Mouse (Mus musculus) heart, embryonic 12.5 days (tissue): ENCODE results near the gene Nrp1. TPM values are rescaled to one million over a fixed set of nuclear protein-coding genes. Genes with fewer than 3 reads are reported as not detected.

ENCODE experiments used
- ATAC-seq: fragments of 200-750 bp; cut with Nextera tagmentation; 2 replicates; pipeline ENCODE4 v1.8.0; 2017; ENCODE audit warnings: moderate TSS enrichment, moderate library complexity; ENCODE audit not compliant: insufficient number of reproducible peaks, low FRiP score
- H3K27ac ChIP-seq: fragments of 300-500 bp; sonication (generic); 2 replicates; pipeline ENCODE4 v1.5.1; 2016; ENCODE audit warnings: mild to moderate bottlenecking, moderate library complexity; ENCODE audit not compliant: poor library complexity, severe bottlenecking
- H3K27me3 ChIP-seq: fragments of 300-500 bp; sonication (generic); replicated peaks from 2 replicates; pipeline ENCODE4 v1.6.1; 2016; ENCODE audit warnings: mild to moderate bottlenecking, moderate library complexity
- H3K36me3 ChIP-seq: fragments of 300-500 bp; sonication (generic); 2 replicates; pipeline ENCODE4 v1.6.1; 2016; ENCODE audit warnings: mild to moderate bottlenecking, moderate library complexity
- H3K4me1 ChIP-seq: fragments of 300-500 bp; sonication (generic); replicated peaks from 2 replicates; pipeline ENCODE4 v1.6.1; 2016; ENCODE audit warnings: mild to moderate bottlenecking
- H3K4me2 ChIP-seq: fragments of 300-500 bp; sonication (generic); 2 replicates; pipeline ENCODE4 v1.6.1; 2016; ENCODE audit warnings: mild to moderate bottlenecking, moderate library complexity
- H3K4me3 ChIP-seq: fragments of 300-500 bp; sonication (generic); 2 replicates; pipeline ENCODE4 v1.5.1; 2016; ENCODE audit warnings: mild to moderate bottlenecking
- H3K9ac ChIP-seq: fragments of 300-500 bp; sonication (generic); 2 replicates; pipeline ENCODE4 v1.6.1; 2016; ENCODE audit warnings: mild to moderate bottlenecking, moderate library complexity
- H3K9me3 ChIP-seq: fragments of 300-500 bp; sonication (generic); replicated peaks from 2 replicates; pipeline ENCODE4 v1.6.1; 2016; ENCODE audit warnings: mild to moderate bottlenecking, moderate library complexity
- WGBS: fragments of 180-500 bp; shearing (Covaris S2); methylation state at CpG from one replicate; pipeline ENCODE4 v1.1.7; 2016; 5-methylcytosine and 5-hydroxymethylcytosine counted together
- microRNA counts: library from miRNA; unstranded; fragments of <30 nt; microRNA quantifications from one replicate; lab custom pipeline; 2017
- microRNA-seq: library from miRNA; unstranded; fragments of <30 nt; microRNA quantifications from one replicate; pipeline ENCODE4, GENCODE M21; 2017
- polyA plus RNA-seq: library from polyadenylated mRNA; unstranded; fragments of >200 nt; fragmentation: Nextera tagmentation; extraction: Ambion mirVana; gene quantifications from 2 replicates; pipeline ENCODE4 v1.2.1, GENCODE M21; 2016

Gene Nrp1
- polyA plus RNA-seq, 1 experiment from 2014 or later = 135 TPM

DNA sequence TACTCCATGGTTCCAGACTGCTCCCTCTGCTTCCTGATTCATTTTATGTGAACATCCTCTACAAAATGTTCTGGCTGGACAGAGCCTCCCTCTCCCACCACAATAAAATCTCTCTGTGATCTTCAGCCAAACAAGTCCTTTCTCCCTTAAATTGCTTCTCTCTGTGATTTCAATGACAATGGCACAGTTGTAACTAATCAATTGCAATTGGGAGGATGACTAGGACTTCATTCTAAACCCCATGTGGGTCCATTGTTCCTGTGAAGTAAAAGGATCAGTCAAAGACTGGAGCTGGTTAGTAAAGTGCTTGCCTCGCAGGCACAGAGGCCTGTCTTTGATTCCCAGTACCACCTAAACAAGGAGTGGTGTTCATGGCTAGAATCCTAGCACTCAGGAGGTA is 180.0 kb downstream of the Nrp1 start:
- no peaks in the 10 kb centered on the region for H3K9me3 ChIP-seq
- H3K27me3 ChIP-seq = no peaks in the 10 kb centered on the region
- no peak overlapping the region for H3K27ac ChIP-seq
- no peak overlapping the region for H3K4me3 ChIP-seq
- 79% methylated on average over 1 of the region's 1 CpGs for WGBS
- H3K4me2 ChIP-seq = no peak overlapping the region
- no peaks in the 10 kb centered on the region for H3K4me1 ChIP-seq
- no peaks in the 10 kb centered on the region for H3K36me3 ChIP-seq
- ATAC-seq = no peak
- H3K9ac ChIP-seq = no peak overlapping the region

DNA sequence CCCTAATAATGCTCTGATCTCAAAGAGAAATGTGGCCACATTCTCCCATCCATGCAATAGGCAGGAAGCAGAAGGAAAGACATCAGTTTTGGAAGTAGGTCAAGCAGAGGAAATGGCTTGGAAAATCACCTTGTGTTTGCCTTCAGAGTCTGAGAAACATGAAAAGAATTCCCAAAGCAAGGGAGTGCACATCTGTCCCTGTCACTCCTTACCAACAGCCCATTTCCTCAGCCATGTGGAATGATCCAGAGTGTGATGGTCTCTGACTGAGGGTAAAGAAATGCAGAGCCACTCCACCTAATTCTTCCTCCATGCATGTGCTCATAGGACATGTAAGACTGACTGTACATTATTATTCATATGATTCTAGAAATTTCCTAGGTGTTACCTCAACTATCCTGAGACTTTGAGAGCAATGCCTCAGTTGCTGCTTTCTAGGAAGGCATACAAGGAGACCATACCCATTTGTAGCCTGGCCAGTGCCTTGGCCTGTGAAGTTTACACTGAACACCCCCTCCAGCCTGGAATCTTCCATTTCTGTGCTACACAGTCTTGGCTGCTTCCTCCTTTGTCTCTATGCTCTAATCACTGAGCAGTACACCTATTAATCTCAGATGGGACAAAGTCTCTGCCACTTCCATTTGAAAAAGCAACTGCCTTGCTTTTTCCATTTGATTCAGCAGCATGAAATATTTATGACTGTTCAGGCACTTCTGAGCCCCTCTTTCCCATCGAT is 183.1 kb downstream of the Nrp1 start:
- Histone ChIP-seq H3K4me3 (no peak overlapping the region), H3K9me3 (no peaks in the 10 kb centered on the region), H3K4me1 (peaks cover 6% of the 10 kb centered on the region; the same call in 1 of the 2 replicates), H3K4me2 (no peak overlapping the region), H3K9ac (no peak overlapping the region), H3K27me3 (no peaks in the 10 kb centered on the region), H3K36me3 (no peaks in the 10 kb centered on the region), H3K27ac (no peak overlapping the region)
- ATAC-seq = no peak
- 45% methylated on average over 1 of the region's 1 CpGs for WGBS

DNA sequence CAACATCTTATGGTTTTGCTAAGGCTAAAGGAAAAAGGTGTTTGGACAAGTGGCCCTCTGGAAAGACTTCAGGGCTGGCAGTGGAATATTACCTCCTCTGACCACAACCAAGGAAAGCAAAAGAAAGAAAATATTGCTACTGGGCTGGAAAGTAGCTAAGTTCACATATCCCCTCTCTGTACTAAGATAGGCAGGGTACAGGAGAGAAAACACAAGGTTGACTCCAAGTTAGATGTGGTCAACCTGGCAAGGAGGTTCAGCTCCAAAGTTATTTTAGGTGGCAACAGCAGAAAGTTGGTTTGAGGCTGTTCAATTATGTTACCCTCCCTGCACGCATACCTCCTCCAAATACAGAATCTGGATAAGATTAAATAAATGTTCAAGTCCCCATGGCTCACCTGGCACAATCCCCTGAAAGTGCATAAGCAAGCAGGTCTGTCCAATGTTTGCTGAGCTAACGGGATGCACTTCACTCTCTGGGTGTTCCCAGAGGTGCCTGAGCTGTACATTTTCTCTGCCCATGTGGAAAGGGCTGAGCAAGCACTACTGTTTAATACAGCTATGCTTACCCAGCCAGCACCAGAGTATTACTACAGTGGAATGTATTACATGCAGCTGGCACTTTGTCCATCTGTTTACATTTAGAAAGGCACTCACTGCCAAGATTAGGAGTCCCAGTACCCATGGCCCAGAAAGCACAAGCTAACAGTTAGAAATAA is 185.9 kb downstream of the Nrp1 start:
- no peaks in the 10 kb centered on the region for H3K9me3 ChIP-seq
- H3K4me2 ChIP-seq = no peak overlapping the region
- no peak overlapping the region for H3K4me3 ChIP-seq
- no peak overlapping the region for H3K27ac ChIP-seq
- ATAC-seq = no peak
- no peak overlapping the region for H3K9ac ChIP-seq
- no peaks in the 10 kb centered on the region for H3K36me3 ChIP-seq
- peaks cover 6% of the 10 kb centered on the region; the same call in 1 of the 2 replicates for H3K4me1 ChIP-seq
- H3K27me3 ChIP-seq = no peaks in the 10 kb centered on the region
- 76% methylated on average over 2 of the region's 2 CpGs for WGBS

DNA sequence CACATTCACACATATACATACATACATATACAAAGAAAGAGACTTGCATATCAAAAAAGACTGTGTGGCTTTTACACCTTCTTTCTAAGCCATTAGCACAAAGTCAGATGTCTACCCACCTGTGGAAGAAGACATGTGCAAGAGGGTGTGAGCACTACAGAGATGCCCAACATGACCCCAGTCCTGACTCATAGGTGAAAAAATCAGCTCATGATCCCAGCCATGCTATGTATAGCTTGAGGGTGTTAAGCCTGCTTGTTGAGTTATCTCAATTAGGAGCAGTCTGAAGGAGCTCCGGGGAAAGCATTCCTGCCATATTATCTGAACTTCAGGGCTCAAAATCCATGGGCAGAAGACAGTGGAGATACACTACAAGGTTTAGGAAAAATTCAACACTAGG is 187.9 kb downstream of the Nrp1 start:
- Histone ChIP-seq H3K27me3 (no peaks in the 10 kb centered on the region), H3K9ac (no peak overlapping the region), H3K4me2 (no peak overlapping the region), H3K36me3 (no peaks in the 10 kb centered on the region), H3K9me3 (no peaks in the 10 kb centered on the region), H3K4me1 (peaks cover 6% of the 10 kb centered on the region; the same call in 1 of the 2 replicates), H3K27ac (no peak overlapping the region), H3K4me3 (no peak overlapping the region)
- WGBS = 46% methylated on average over 1 of the region's 1 CpGs
- no peak for ATAC-seq

DNA sequence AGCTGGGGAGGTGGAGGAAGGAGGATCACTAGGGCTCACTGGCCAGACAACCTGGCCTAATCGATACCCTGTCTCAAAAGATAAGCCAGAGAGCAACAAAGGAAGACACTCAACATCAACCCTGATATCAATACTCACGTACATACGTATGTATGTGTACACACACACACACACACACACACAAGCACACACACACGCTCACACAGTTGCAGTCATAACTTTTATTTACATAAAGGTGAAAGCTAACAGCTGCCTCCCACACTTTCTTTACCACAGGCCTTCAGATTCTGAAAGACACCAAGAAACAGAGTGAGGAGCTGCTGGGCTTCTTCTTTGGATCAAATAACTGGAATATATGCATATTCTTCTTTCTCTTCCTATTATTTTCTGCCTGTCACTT is 189.0 kb downstream of the Nrp1 start:
- Histone ChIP-seq H3K9ac (no peak overlapping the region), H3K36me3 (no peaks in the 10 kb centered on the region), H3K4me1 (peaks cover 6% of the 10 kb centered on the region; the same call in 1 of the 2 replicates), H3K27me3 (no peaks in the 10 kb centered on the region), H3K9me3 (no peaks in the 10 kb centered on the region), H3K27ac (no peak overlapping the region), H3K4me2 (no peak overlapping the region), H3K4me3 (no peak overlapping the region)
- ATAC-seq = no peak
- 71% methylated on average over 4 of the region's 4 CpGs for WGBS

- no peak overlapping the region for H3K27ac ChIP-seq
- H3K4me3 ChIP-seq = no peak overlapping the region
- ATAC-seq = no peak
- no peaks in the 10 kb centered on the region for H3K9me3 ChIP-seq
- H3K4me1 ChIP-seq = peaks cover 1% of the 10 kb centered on the region; the same call in 1 of the 2 replicates
- H3K36me3 ChIP-seq = no peaks in the 10 kb centered on the region
- H3K9ac ChIP-seq = no peak overlapping the region
- WGBS = 91% methylated on average over 5 of the region's 5 CpGs
- no peak overlapping the region for H3K4me2 ChIP-seq
- no peaks in the 10 kb centered on the region for H3K27me3 ChIP-seq
Measured at GRCm38 (mm10) chr8:128549738-128550137, 191.3 kb downstream of the Nrp1 start.

DNA sequence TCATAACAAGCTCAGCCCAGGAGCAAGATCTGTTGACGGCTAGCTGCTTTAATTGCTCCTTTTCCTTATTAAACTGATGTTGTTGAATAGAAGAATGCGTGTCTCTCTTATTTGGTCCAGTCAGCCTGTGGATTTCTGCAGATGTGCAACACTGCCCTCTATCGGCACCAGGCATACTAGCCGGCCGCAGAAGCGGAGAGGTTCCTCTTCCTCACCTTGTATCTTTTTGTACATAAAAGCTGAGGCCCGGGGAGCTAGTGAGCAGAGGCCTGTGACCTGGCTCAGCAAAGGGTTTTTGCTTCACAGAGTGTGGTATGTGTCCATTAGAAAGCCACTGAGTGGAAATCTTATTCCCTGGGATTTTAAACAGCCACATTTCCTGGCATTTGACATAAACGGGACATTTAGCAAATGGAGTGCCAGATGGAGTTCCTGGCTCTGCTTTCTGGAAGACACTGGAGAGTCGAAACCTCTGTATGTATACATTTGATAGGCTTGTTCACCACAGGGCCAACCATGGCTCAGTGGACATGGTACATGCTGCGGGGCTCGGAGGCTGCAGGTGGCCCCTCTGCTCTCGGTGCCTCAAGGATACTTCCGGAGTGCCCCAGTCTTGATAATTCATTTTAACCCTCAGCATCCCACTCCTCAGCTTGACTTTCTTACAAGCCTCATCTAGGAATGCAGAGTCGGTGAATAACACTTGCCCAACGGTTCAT is 193.2 kb downstream of the Nrp1 start:
- 50% methylated on average over 15 of the region's 15 CpGs for WGBS
- H3K9ac ChIP-seq = no peak overlapping the region
- ATAC-seq = no peak
- H3K27me3 ChIP-seq = no peaks in the 10 kb centered on the region
- no peak overlapping the region for H3K27ac ChIP-seq
- H3K4me3 ChIP-seq = no peak overlapping the region
- H3K4me1 ChIP-seq = no peaks in the 10 kb centered on the region
- H3K4me2 ChIP-seq = no peak overlapping the region
- H3K9me3 ChIP-seq = no peaks in the 10 kb centered on the region
- H3K36me3 ChIP-seq = no peaks in the 10 kb centered on the region

MicroRNA genes within 50 kb of the gene (microRNA counts, 519-probe panel; counts per million panel counts)
- not detected for microRNA mmu-miR-1903 (lab: Ali Mortazavi, UCI)

Small RNA genes within 50 kb of the gene (microRNA-seq; reads per million reads assigned to microRNA genes)
- not detected for gene Mir1903
